Mouse (Mus musculus): ENCODE measurements around the gene Hoxd13. TPM values are rescaled to one million over a fixed set of nuclear protein-coding genes. Genes with fewer than 3 reads are reported as not detected.

Hoxd13 gene
- total RNA-seq, 4 experiments from 2014 or later: not detected

- DNase-seq: no peak
These were observed 6.4 kb upstream of the Hoxd13 start for GRCm38 (mm10) chr2:74661685-74662084.

- DNase-seq: no peak
These were observed 4.7 kb upstream of the Hoxd13 start for GRCm38 (mm10) chr2:74663291-74663925.

GRCm38 (mm10) chr2:74666411-74666810 is 1.7 kb upstream of the Hoxd13 start:
- DNase-seq: no peak

GRCm38 (mm10) chr2:74667191-74667841 is 794 bp upstream of the Hoxd13 start:
- DNase-seq: no peak

- no peak for DNase-seq
These were observed 490 bp downstream of the Hoxd13 start for GRCm38 (mm10) chr2:74668370-74669229.

GRCm38 (mm10) chr2:74669230-74669578 is 1.1 kb downstream of the Hoxd13 start:
- no peak for DNase-seq

- DNase-seq: no peak
These were observed 1.6 kb downstream of the Hoxd13 start for GRCm38 (mm10) chr2:74669650-74670235.

GRCm38 (mm10) chr2:74670632-74671188 is 2.6 kb downstream of the Hoxd13 start:
- DNase-seq: no peak

GRCm38 (mm10) chr2:74671847-74672246 is 3.7 kb downstream of the Hoxd13 start:
- no peak for DNase-seq

- DNase-seq: no peak
These were observed 4.6 kb downstream of the Hoxd13 start for GRCm38 (mm10) chr2:74672481-74673362.

GRCm38 (mm10) chr2:74673835-74674425 is 5.8 kb downstream of the Hoxd13 start:
- DNase-seq: no peak

- no peak for DNase-seq
These were observed 7.0 kb downstream of the Hoxd13 start, which contains the start of gene Hoxd12 for GRCm38 (mm10) chr2:74674881-74675665. TSS of gene Hoxd12 (plus strand) at chr2:74675013.

GRCm38 (mm10) chr2:74675666-74676282 is 7.7 kb downstream of the Hoxd13 start:
- DNase-seq: no peak

GRCm38 (mm10) chr2:74676376-74677052 is 8.4 kb downstream of the Hoxd13 start:
- no peak for DNase-seq

GRCm38 (mm10) chr2:74677106-74677505 is 9.0 kb downstream of the Hoxd13 start:
- DNase-seq: no peak

- DNase-seq: no peak
These were observed 10.9 kb downstream of the Hoxd13 start, which contains the start of gene Hoxd11 for GRCm38 (mm10) chr2:74678891-74679595. TSS of gene Hoxd11 (plus strand) at chr2:74679557.

GRCm38 (mm10) chr2:74679596-74679971 is 11.5 kb downstream of the Hoxd13 start:
- DNase-seq: no peak

GRCm38 (mm10) chr2:74679980-74680379 is 11.9 kb downstream of the Hoxd13 start:
- no peak for DNase-seq

Measured in adrenal gland, adult 8-10 months (tissue).